Mouse (Mus musculus): ENCODE measurements around the gene Fyn. TPM values are rescaled to one million over a fixed set of nuclear protein-coding genes. Genes with fewer than 3 reads are reported as not detected.

Gene Fyn
- polyA plus RNA-seq, 1 experiment from 2014 or later: 71.0 TPM

- Histone ChIP-seq H3K36me3 (no peaks in the 10 kb centered on the region; the same call in 1 of the 2 replicates), H3K9me3 (no peaks in the 10 kb centered on the region), H3K27ac (no peak overlapping the region), H3K4me2 (no peak overlapping the region), H3K4me3 (no peak overlapping the region), H3K9ac (no peak overlapping the region), H3K4me1 (replicated peaks) (peaks cover 75% of the 10 kb centered on the region), H3K27me3 (no peaks in the 10 kb centered on the region)
- no peak for ATAC-seq (ENCODE audit: low FRiP score)
- 86% methylated on average over 7 of the region's 7 CpGs for WGBS
Measured at GRCm38 (mm10) chr10:39418395-39418794, 49.7 kb downstream of the Fyn start.

DNA sequence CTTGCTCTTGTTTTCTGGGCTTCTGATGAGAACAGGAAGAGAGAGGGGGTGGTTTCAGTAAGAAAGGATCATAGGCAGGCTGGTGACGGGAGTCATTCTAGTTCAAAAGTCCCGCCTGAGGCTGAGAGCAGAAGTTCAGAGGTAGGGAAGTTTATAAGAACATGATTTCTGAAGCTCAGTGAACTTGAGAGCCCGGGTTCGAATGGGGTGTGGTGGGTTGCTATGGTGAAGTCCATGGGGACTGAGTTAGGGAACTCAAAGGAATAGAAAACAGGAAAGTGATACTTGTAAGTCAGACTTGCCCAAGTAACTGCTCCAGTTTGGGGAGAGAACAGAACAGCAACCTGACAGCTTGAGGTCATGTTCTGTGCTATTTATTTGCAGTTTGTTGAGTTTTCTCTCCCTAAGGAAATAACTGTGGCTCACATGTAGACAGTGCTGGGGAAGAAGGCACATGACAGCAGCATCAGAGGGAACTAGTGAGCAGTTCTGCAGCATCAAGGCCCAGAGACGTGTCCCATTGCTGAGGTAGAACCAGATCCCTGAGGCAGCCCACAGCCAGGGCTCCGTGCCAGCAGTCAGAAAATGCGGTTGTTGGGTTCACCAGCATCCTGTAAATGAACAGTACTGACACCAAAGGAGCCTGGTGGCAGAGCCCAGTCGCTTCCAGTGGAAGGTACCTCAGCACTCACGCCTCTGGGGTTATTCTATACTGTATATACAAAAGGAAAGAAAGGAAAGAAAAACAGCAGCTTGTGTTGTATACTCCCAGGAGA is 52.4 kb downstream of the Fyn start:
- 63% methylated on average over 9 of the region's 9 CpGs for WGBS
- Histone ChIP-seq H3K4me2 (no peak overlapping the region), H3K4me3 (no peak overlapping the region), H3K27me3 (no peaks in the 10 kb centered on the region), H3K4me1 (replicated peaks) (peaks cover 61% of the 10 kb centered on the region), H3K9ac (peak overlapping the region; percentile 46; the same call in 1 of the 2 replicates), H3K9me3 (no peaks in the 10 kb centered on the region), H3K27ac (peak overlapping the region; percentile 69), H3K36me3 (peaks cover 6% of the 10 kb centered on the region)
- ATAC-seq (ENCODE audit: low FRiP score): 0 out of 2 replicates have a peak, but pooled peaks have one; percentile 11

- peaks cover 6% of the 10 kb centered on the region for H3K36me3 ChIP-seq
- H3K27ac ChIP-seq: peak overlapping the region; percentile 69
- no peak overlapping the region for H3K4me2 ChIP-seq
- no peaks in the 10 kb centered on the region for H3K27me3 ChIP-seq
- WGBS: 82% methylated on average over 9 of the region's 9 CpGs
- no peak overlapping the region for H3K4me3 ChIP-seq
- ATAC-seq (ENCODE audit: low FRiP score): no peak
- H3K9ac ChIP-seq: 0 out of 2 replicates have a peak overlapping the region, but pooled peaks have one; percentile 46
- H3K4me1 ChIP-seq (replicated peaks): peaks cover 61% of the 10 kb centered on the region
- no peaks in the 10 kb centered on the region for H3K9me3 ChIP-seq
Measured at GRCm38 (mm10) chr10:39421772-39422171, 53.1 kb downstream of the Fyn start.

GRCm38 (mm10) chr10:39424643-39425042 is 56.0 kb downstream of the Fyn start:
- ATAC-seq (ENCODE audit: low FRiP score): no peak
- WGBS: 93% methylated on average over 3 of the region's 3 CpGs
- H3K27ac ChIP-seq: no peak overlapping the region

GRCm38 (mm10) chr10:39426033-39426432 is 57.4 kb downstream of the Fyn start:
- H3K27ac ChIP-seq: peak overlapping the region; percentile 79; the same call in 1 of the 2 replicates
- H3K4me2 ChIP-seq: no peak overlapping the region
- ATAC-seq (ENCODE audit: low FRiP score): no peak
- peaks cover 65% of the 10 kb centered on the region for H3K4me1 ChIP-seq (replicated peaks)
- H3K4me3 ChIP-seq: no peak overlapping the region
- H3K27me3 ChIP-seq: no peaks in the 10 kb centered on the region
- 66% methylated on average over 3 of the region's 3 CpGs for WGBS
- H3K9me3 ChIP-seq: no peaks in the 10 kb centered on the region
- H3K36me3 ChIP-seq: peaks cover 6% of the 10 kb centered on the region
- no peak overlapping the region for H3K9ac ChIP-seq

More at GRCm38 (mm10) chr10:39424643-39425042, 56.0 kb downstream of the Fyn start:
- Histone ChIP-seq H3K4me3 (no peak overlapping the region), H3K36me3 (peaks cover 6% of the 10 kb centered on the region), H3K9ac (no peak overlapping the region), H3K4me2 (no peak overlapping the region), H3K4me1 (replicated peaks) (peaks cover 64% of the 10 kb centered on the region), H3K9me3 (no peaks in the 10 kb centered on the region), H3K27me3 (no peaks in the 10 kb centered on the region)

GRCm38 (mm10) chr10:39426833-39427490 is 58.3 kb downstream of the Fyn start:
- H3K9me3 ChIP-seq: no peaks in the 10 kb centered on the region
- H3K4me3 ChIP-seq: no peak overlapping the region
- H3K9ac ChIP-seq: no peak overlapping the region
- peaks cover 62% of the 10 kb centered on the region for H3K4me1 ChIP-seq (replicated peaks)
- H3K4me2 ChIP-seq: no peak overlapping the region
- ATAC-seq (ENCODE audit: low FRiP score): 0 out of 2 replicates have a peak, but pooled peaks have one; percentile 67
- H3K27me3 ChIP-seq: no peaks in the 10 kb centered on the region
- H3K27ac ChIP-seq: peak overlapping the region; percentile 79
- peaks cover 6% of the 10 kb centered on the region for H3K36me3 ChIP-seq
- WGBS: 20% methylated on average over 5 of the region's 5 CpGs

- Histone ChIP-seq H3K9ac (no peak overlapping the region), H3K9me3 (no peaks in the 10 kb centered on the region), H3K27ac (no peak overlapping the region), H3K4me3 (no peak overlapping the region), H3K4me2 (no peak overlapping the region), H3K27me3 (no peaks in the 10 kb centered on the region), H3K4me1 (replicated peaks) (peaks cover 78% of the 10 kb centered on the region), H3K36me3 (peaks cover 4% of the 10 kb centered on the region)
- ATAC-seq (ENCODE audit: low FRiP score): no peak
- 85% methylated on average over 4 of the region's 4 CpGs for WGBS
Measured at GRCm38 (mm10) chr10:39429661-39430060, 61.0 kb downstream of the Fyn start.

DNA sequence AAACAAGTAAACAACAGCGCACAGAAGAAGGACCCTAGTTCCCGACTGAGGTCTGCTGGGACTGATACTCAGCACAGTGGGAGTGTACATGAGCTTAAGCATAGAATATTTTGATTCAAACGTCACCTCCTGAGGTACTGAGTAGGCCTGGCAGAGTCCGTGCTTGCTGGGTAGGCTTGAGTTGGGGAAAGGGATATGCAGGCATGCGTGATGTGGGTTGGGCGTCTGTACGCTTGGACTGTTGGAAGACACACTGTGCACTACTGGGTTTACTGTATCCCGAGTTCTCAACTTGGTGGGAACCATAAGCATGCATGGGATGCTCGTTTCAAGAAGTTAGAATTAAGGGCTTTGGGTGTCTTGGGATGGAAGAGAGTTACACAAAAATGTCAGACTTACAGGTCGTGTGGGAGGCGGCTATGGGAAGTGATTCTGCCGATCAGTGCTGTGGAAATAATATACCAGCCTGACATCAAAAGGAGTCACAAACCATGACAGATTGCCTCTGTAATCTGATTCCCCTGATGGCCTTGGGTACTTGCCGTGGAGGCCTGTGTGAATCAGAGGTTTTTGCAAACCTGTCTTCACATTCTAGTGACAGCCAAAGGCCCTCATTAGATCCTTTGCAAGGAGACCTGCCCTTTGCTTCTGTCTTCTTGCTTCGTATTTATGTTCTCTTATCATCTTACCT is 61.6 kb downstream of the Fyn start:
- no peak for ATAC-seq (ENCODE audit: low FRiP score)
- no peaks in the 10 kb centered on the region for H3K9me3 ChIP-seq
- 62% methylated on average over 14 of the region's 14 CpGs for WGBS
- H3K4me1 ChIP-seq (replicated peaks): peaks cover 84% of the 10 kb centered on the region
- no peaks in the 10 kb centered on the region for H3K27me3 ChIP-seq
- H3K9ac ChIP-seq: no peak overlapping the region
- 0 out of 2 replicates have a peak overlapping the region, but pooled peaks have one; percentile 1 for H3K27ac ChIP-seq
- no peak overlapping the region for H3K4me3 ChIP-seq
- no peak overlapping the region for H3K4me2 ChIP-seq
- H3K36me3 ChIP-seq: no peaks in the 10 kb centered on the region

- Histone ChIP-seq H3K9ac (no peak overlapping the region), H3K27ac (peak overlapping the region; percentile 63)
Measured at GRCm38 (mm10) chr10:39431265-39431664, 62.6 kb downstream of the Fyn start.

GRCm38 (mm10) chr10:39432648-39433568 is 64.3 kb downstream of the Fyn start:
- H3K4me1 ChIP-seq (replicated peaks): peaks cover 71% of the 10 kb centered on the region
- H3K27ac ChIP-seq: no peak overlapping the region
- no peak for ATAC-seq (ENCODE audit: low FRiP score)

More at GRCm38 (mm10) chr10:39431265-39431664, 62.6 kb downstream of the Fyn start:
- Histone ChIP-seq H3K36me3 (no peaks in the 10 kb centered on the region), H3K4me3 (no peak overlapping the region), H3K27me3 (no peaks in the 10 kb centered on the region), H3K4me1 (replicated peaks) (peaks cover 83% of the 10 kb centered on the region), H3K4me2 (no peak overlapping the region), H3K9me3 (no peaks in the 10 kb centered on the region)
- WGBS: 75% methylated on average over 2 of the region's 2 CpGs
- no peak for ATAC-seq (ENCODE audit: low FRiP score)

DNA sequence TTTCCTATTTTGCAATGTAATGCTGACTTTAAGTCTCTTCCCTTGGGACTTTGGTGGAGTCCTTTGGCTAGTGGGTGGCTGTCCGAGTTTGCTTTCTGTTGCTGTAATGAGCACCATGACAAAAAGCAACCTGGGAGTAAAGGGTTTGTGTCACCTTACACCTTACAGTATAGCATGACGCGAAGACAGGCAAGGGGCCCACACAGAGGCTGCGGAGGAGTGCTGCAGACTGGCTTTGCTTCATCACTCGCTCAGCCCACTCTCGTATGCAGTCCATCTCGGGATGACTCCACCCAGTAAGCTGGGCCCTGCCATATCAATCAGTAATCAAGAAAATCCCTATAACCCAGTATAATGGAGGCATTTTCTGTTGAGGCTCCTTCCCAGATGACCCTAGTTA is 65.2 kb downstream of the Fyn start:
- peaks cover 78% of the 10 kb centered on the region for H3K4me1 ChIP-seq (replicated peaks)
- no peak overlapping the region for H3K4me3 ChIP-seq
- no peak overlapping the region for H3K4me2 ChIP-seq

More at GRCm38 (mm10) chr10:39432648-39433568, 64.3 kb downstream of the Fyn start:
- no peak overlapping the region for H3K9ac ChIP-seq
- 77% methylated on average over 14 of the region's 14 CpGs for WGBS
- no peak overlapping the region for H3K4me3 ChIP-seq
- H3K27me3 ChIP-seq: no peaks in the 10 kb centered on the region
- no peaks in the 10 kb centered on the region for H3K9me3 ChIP-seq
- no peaks in the 10 kb centered on the region for H3K36me3 ChIP-seq
- H3K4me2 ChIP-seq: no peak overlapping the region

More for the DNA sequence above, 65.2 kb downstream of the Fyn start:
- ATAC-seq (ENCODE audit: low FRiP score): no peak
- Histone ChIP-seq H3K27ac (no peak overlapping the region), H3K36me3 (no peaks in the 10 kb centered on the region), H3K9me3 (no peaks in the 10 kb centered on the region), H3K27me3 (no peaks in the 10 kb centered on the region), H3K9ac (no peak overlapping the region)
- WGBS: 88% methylated on average over 7 of the region's 7 CpGs
